Mouse (Mus musculus) CH12F3 (cell line): ENCODE results near the gene Fam169b.

Source experiments
- in situ Hi-C: fragments of 300-500 bp; cut with MboI; formaldehyde crosslinking; loops from 2 replicates; pipeline ENCODE4 v1.14.3; 2020; ENCODE audit warnings: low sequenced_read_pairs

Fam169b gene

GRCm38 (mm10) chr7:68313038-68313782, 39.6 kb downstream of the Fam169b start:
- in situ Hi-C loops: loop anchor here (25.0 kb wide), 1 partner anchor 526 kb away; no protein-coding TSS in a partner anchor

DNA sequence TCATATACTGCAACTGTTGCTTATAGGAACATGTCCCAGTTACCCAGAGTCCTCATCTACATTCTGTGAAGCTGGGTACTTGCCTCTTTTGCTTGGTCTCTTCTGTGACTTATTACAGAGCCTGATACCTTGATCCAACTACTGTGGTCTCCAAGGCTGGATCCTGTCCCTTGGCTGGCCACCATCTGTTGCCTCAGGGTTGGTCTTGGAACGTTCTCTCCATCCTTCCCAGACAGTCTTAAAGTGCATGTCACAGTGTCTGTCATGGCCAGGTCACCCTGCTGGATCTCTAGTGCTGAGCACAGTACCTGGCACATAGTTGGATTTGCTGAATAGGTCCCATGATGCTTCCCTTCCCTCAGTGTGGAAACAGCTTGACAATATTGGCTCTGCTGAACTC, 40.6 kb downstream of the Fam169b start:
- in situ Hi-C loops: loop anchor here (25.0 kb wide), 1 partner anchor 527 kb away; no protein-coding TSS in a partner anchor

- in situ Hi-C loops: loop anchor here (25.0 kb wide), 1 partner anchor 528 kb away; no protein-coding TSS in a partner anchor
Observed at GRCm38 (mm10) chr7:68315068-68315467, 41.4 kb downstream of the Fam169b start.

GRCm38 (mm10) chr7:68318006-68318788, 44.6 kb downstream of the Fam169b start:
- in situ Hi-C loops: loop anchor here (25.0 kb wide), 1 partner anchor 531 kb away; no protein-coding TSS in a partner anchor

GRCm38 (mm10) chr7:68318979-68319378, 45.3 kb downstream of the Fam169b start:
- in situ Hi-C loops: loop anchor here (25.0 kb wide), 1 partner anchor 532 kb away; no protein-coding TSS in a partner anchor

DNA sequence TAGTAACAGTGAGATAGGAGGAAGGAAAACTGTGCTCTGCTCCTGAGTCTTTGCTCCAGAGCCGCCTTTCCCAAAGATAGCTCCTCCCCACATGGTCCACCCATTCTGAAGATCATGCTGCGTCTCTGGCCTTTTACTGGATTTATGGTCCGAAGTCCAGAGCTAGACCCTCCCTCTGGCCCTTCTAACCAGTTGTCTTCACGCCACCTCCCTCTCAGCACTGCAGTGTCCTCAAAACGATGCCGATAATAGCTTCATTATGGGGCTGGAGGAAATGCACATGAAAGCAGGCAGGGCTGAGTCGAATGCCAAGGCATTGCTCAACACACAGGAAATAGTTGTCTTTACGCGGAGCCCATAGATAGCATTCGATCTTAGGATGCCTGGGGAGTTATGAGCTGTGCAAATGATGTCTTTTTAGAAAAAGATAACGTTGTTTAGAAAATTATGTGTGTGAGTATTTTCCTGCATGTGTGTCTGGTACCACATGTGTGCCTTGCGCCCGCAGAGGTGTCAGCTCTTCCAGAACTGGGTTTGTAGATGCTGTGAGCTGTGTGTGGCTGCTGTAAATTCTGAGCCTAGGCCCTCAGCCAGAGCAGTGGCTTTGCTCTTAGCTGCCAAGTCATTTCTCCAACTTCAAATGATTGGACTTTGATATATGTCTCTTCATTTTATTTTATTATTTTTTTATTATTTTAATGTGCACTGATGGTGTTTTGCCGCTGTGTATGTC, 46.6 kb downstream of the Fam169b start:
- in situ Hi-C loops: loop anchor here (25.0 kb wide), 1 partner anchor 533 kb away; no protein-coding TSS in a partner anchor

- in situ Hi-C loops: loop anchor here (25.0 kb wide), 1 partner anchor 536 kb away; no protein-coding TSS in a partner anchor
Observed at GRCm38 (mm10) chr7:68323051-68323450, 49.4 kb downstream of the Fam169b start.

DNA sequence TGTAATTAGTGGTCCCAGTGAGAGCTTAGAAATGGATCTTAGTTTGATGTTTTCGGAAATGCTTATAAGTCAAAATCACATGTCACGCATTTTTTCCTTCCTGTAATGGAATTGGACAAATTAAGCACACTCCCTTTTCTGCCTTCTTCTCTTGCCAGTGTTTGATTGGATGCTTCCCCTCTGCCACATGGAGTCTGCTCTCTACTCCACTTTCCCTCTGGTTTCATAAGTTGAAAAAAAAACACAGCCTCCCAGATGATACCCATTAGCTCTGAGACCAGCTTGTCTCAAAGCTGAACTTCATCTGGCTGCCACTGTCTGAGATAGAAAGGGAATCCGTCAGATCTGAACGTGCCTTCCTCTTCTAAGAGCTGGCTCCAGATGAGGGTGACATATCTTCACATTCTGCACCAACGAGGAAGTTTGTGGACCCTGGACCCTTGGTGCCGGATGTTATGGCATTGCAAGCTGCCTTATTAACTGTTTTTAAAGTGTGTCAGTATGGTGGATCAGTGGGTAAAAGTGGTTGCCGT, 52.6 kb downstream of the Fam169b start:
- in situ Hi-C loops: no loop called here

GRCm38 (mm10) chr7:68329000-68329399, 55.4 kb downstream of the Fam169b start:
- in situ Hi-C loops: no loop called here

- in situ Hi-C loops: no loop called here
Observed at GRCm38 (mm10) chr7:68332799-68333198, 59.2 kb downstream of the Fam169b start.

DNA sequence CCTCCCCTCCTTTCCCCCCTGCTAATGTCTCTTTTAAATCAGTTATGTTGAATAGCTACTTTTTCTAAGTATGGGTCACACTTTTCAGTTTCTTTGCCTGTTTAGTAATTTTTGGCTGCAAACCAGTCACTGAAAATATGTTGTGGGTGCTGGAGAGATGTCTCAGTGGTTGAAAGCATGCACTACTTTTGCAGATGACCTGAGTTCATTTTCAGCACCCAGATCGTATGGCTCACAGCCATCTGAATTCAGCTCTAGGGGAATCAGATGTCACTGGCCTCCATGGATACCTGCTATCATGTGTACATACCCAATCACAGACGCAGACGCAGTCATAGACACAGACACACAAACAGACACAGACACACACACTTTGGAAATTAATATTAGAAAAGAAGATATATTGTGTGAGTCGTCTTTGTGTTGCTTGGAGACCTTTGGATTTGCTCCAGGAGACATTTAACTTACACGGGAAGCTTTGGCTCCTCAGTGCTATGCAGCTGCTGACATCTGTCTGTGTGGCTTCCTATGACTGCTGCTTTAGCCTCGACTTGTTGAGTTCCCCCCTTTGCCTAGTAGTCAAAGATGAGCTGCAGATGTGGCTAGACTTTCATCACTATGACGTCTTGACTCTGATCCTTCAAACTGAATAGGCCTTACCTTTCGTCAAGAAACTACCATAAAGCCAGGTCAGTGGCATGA, 63.6 kb downstream of the Fam169b start:
- in situ Hi-C loops: no loop called here

DNA sequence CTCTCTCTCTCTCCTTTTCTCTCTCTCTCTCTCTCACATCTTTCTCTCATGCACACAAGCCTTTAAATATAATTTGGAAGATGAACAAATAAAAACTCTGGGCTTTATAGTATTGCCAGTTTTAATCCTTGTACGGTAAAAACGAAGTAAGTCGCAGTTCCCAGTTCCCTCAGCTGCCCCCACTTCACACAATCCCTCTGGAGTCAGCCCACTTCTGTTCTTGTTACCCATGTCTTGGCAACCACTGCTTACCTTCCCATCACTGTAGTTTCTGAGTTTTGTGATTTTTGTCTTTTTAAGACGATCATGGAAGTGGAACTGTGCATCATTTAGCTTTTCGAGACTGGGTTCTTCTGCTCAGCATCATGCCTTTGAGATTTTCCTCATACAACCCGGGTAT, 65.0 kb downstream of the Fam169b start:
- in situ Hi-C loops: no loop called here

DNA sequence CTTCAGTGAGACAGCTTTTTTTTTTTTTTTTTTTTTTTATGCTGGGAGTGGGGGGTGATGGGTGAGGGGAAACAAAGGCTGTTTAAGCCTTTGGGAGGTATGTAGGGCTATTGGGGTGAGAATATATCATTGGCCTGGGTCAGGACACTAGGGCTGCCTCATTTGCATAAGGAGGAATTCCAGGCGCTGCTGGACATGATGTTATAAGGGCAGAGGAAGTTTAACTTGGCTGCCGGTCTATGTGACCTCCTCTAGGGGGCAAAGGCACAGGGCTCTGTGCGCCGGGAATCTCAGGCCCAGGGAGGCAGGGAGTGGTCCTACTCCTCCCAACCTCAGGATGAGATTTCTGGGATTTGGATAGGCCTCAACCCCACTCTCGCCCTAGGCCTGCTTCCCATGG, 70.9 kb downstream of the Fam169b start:
- in situ Hi-C loops: no loop called here

DNA sequence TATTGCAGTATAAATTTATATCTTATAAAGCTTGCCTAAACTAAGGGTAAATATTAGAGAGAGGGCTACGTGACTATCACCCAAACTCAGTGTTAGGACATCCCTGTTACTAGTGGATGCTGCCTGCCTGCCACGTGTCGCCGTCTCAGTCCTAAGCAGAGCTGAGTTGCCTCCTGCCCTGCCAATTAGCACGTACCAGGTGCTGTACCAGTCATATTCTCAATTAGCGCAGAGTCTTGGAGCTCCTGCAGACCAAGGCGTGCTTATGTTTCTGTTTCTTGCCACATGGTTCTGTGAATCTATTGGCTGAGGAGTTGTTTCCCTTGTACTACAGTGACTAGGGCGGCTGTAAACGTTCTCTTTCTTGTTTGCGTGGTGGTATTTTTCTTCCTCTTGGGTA, 72.3 kb downstream of the Fam169b start:
- in situ Hi-C loops: no loop called here

- in situ Hi-C loops: no loop called here
Observed at GRCm38 (mm10) chr7:68355325-68356076, 81.9 kb downstream of the Fam169b start.

DNA sequence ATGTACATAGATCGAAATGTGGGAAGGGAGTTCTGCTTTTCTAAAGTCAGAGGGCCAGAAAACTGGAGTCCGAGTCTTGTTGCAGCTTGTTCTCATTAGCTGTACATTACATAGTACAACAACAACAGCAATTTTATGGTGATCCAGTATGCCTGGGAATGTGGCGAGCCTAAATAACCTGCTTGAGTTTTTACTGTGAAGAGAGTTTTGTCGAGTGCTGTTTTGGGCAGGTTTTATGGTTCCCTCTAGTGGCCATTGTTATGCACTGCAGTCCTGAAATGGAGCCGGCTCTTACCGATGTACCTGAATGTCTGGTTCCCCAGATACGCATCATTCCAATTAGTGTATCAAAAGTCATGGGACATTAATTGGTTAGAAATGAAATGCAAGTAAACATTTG, 83.8 kb downstream of the Fam169b start:
- in situ Hi-C loops: no loop called here

DNA sequence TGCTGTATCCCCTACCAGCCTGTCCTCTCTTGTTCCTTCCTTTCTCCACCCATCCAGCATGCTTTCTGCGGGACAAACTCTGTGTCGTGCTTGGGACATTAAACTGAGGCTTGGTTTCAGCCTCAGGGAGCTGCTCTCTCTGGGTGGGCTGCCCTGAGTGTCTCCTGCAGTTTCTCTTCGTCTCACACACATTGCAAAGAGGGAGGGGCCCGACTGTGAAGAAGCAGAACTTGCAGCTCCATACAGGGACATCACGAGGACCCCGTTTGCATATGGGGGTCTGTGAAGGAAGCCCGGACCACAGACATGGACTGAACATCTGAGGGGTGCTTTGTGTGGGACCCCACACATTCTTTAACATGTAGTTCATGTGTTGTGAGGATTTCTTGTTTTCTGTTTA, 89.0 kb downstream of the Fam169b start:
- in situ Hi-C loops: no loop called here

DNA sequence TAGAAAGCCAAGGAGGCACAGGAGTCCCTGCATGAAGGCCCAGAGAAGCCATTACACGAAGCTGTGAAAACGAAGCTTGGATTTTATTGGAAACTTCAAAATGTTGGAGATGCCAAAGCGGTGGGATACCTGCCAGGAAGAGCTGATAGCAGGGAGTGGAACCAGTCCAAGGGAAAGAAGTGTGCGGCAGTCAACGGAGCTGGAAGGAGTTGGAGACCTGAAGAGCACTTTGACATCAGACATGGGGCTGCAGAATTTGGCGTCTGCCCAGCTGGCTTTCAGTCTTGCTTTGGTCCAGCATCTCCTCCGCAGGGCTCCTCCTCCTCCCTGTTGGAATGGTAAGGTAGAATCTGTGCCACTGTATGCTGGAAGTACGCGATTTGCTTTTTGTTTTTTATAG, 92.1 kb downstream of the Fam169b start:
- in situ Hi-C loops: no loop called here

- in situ Hi-C loops: no loop called here
Observed at GRCm38 (mm10) chr7:68368948-68369347, 95.3 kb downstream of the Fam169b start.
